Mouse (Mus musculus) erythroid progenitor cell, adult 5-6 weeks (primary cell): ENCODE results near the gene App. TPM values are rescaled to one million over a fixed set of nuclear protein-coding genes. Genes with fewer than 3 reads are reported as not detected.

Source experiments
- ATAC-seq: replicated peaks from 2 replicates; pipeline ENCODE4 v1.8.0; 2016; ENCODE audit warnings: moderate number of reproducible peaks, mild to moderate bottlenecking, moderate TSS enrichment, inconsistent platforms; ENCODE audit not compliant: poor library complexity, low FRiP score, severe bottlenecking
- total RNA-seq, 2 experiments: library from RNA; stranded (forward) in 1 of 2; stranded (reverse) in 1 of 2; fragments of 150-400 nt in 1 of 2; fragments of 186-747, 209-891 nt in 1 of 2; gene quantifications; 2 replicates each; pipeline versions ENCODE4 v1.2.3 to v1.2.4; 2015 to 2017; ENCODE audit warnings: low replicate concordance in 2 of 2

Gene App
- total RNA-seq, 2 experiments from 2014 or later, result 14.3 to 25.6 TPM

GRCm38 (mm10) chr16:85152457-85152856 lies 21.1 kb downstream of the App start:
- ATAC-seq, result no peak

GRCm38 (mm10) chr16:85151681-85152080 lies 21.9 kb downstream of the App start:
- ATAC-seq, result no peak

GRCm38 (mm10) chr16:85150902-85151301 lies 22.7 kb downstream of the App start:
- ATAC-seq, result no peak

GRCm38 (mm10) chr16:85149509-85149871 lies 24.1 kb downstream of the App start:
- ATAC-seq, result no peak

GRCm38 (mm10) chr16:85148615-85149508 lies 24.7 kb downstream of the App start:
- ATAC-seq, result no peak

GRCm38 (mm10) chr16:85147440-85147839 lies 26.1 kb downstream of the App start:
- ATAC-seq, result no peak

GRCm38 (mm10) chr16:85145771-85146178 lies 27.8 kb downstream of the App start:
- no peak for ATAC-seq

- no peak for ATAC-seq
Observed at GRCm38 (mm10) chr16:85145369-85145768, 28.2 kb downstream of the App start.

- no peak for ATAC-seq
Observed at GRCm38 (mm10) chr16:85144401-85144800, 29.2 kb downstream of the App start.

GRCm38 (mm10) chr16:85143863-85144262 lies 29.7 kb downstream of the App start:
- no peak for ATAC-seq

GRCm38 (mm10) chr16:85143188-85143587 lies 30.4 kb downstream of the App start:
- no peak for ATAC-seq

- ATAC-seq, result no peak
Observed at GRCm38 (mm10) chr16:85141404-85141803, 32.2 kb downstream of the App start.

GRCm38 (mm10) chr16:85139178-85139604 lies 34.4 kb downstream of the App start:
- ATAC-seq, result no peak

GRCm38 (mm10) chr16:85137348-85137747 lies 36.2 kb downstream of the App start:
- no peak for ATAC-seq

- no peak for ATAC-seq
Observed at GRCm38 (mm10) chr16:85136046-85136445, 37.5 kb downstream of the App start.

GRCm38 (mm10) chr16:85133468-85133881 lies 40.1 kb downstream of the App start:
- no peak for ATAC-seq

- ATAC-seq, result no peak
Observed at GRCm38 (mm10) chr16:85133057-85133456, 40.5 kb downstream of the App start.

GRCm38 (mm10) chr16:85132182-85132581 lies 41.4 kb downstream of the App start:
- no peak for ATAC-seq

GRCm38 (mm10) chr16:85130861-85131556 lies 42.6 kb downstream of the App start:
- no peak for ATAC-seq

GRCm38 (mm10) chr16:85128693-85129657 lies 44.6 kb downstream of the App start:
- ATAC-seq, result no peak
